Mouse (Mus musculus) stomach, postnatal 0 days (tissue): ENCODE measurements around the gene Ice1. TPM values are rescaled to one million over a fixed set of nuclear protein-coding genes. Genes with fewer than 3 reads are reported as not detected.
A peak's percentile ranks its signal among the peaks of the same experiment; 100 is the strongest.

ENCODE experiments used
- ATAC-seq: fragments of 200-750 bp; cut with Nextera tagmentation; 2 replicates; pipeline ENCODE4 v1.8.0; 2017; ENCODE audit not compliant: low FRiP score, low TSS enrichment
- DNase-seq: peaks from one replicate; pipeline ENCODE4 v3.0.0-alpha.2; 2016; ENCODE audit warnings: low spot score
- H3K27ac ChIP-seq: fragments of 300-500 bp; sonication (generic); replicated peaks from 2 replicates; pipeline ENCODE4 v1.5.1; 2014; ENCODE audit warnings: mild to moderate bottlenecking, control low read depth
- H3K27me3 ChIP-seq: fragments of 300-500 bp; sonication (generic); 2 replicates; pipeline ENCODE4 v1.6.1; 2014; ENCODE audit warnings: low read length; ENCODE audit not compliant: control insufficient read depth, insufficient read depth
- H3K36me3 ChIP-seq: fragments of 300-500 bp; sonication (generic); 2 replicates; pipeline ENCODE4 v1.6.1; 2014; ENCODE audit warnings: low read length, mixed read lengths; ENCODE audit not compliant: control insufficient read depth, insufficient read depth
- H3K4me1 ChIP-seq: fragments of 300-500 bp; sonication (generic); replicated peaks from 2 replicates; pipeline ENCODE4 v1.6.1; 2014; ENCODE audit warnings: antibody characterized with exemption; ENCODE audit not compliant: control insufficient read depth, insufficient read depth
- H3K4me2 ChIP-seq: fragments of 300-500 bp; sonication (generic); replicated peaks from 2 replicates; pipeline ENCODE4 v1.6.1; 2014; ENCODE audit warnings: low read depth, mild to moderate bottlenecking, control low read depth, moderate library complexity
- H3K4me3 ChIP-seq: fragments of 300-500 bp; sonication (generic); 2 replicates; pipeline ENCODE4 v1.5.1; 2014; ENCODE audit warnings: low read depth, low read length, control low read depth
- H3K9ac ChIP-seq: fragments of 300-500 bp; sonication (generic); 2 replicates; pipeline ENCODE4 v1.6.1; 2014; ENCODE audit warnings: mild to moderate bottlenecking, low read length, control low read depth, mixed read lengths
- H3K9me3 ChIP-seq: fragments of 300-500 bp; sonication (generic); 2 replicates; pipeline ENCODE4 v1.6.1; 2016; ENCODE audit warnings: low read length; ENCODE audit not compliant: control insufficient read depth
- CTCF ChIP-seq: IDR thresholded peaks from 2 replicates; pipeline ENCODE4 v1.5.1; 2016; ENCODE audit warnings: antibody characterized with exemption, low read depth, mild to moderate bottlenecking, moderate library complexity
- EP300 ChIP-seq: optimal IDR thresholded peaks from 2 replicates; pipeline ENCODE3; 2016; ENCODE audit warnings: antibody characterized with exemption
- WGBS: fragments of 180-500 bp; shearing (Covaris S2); extraction: QIAGEN DNeasy Blood & Tissue Kit; methylation state at CpG from one replicate; pipeline ENCODE4 v1.1.7; 2014; 5-methylcytosine and 5-hydroxymethylcytosine counted together
- polyA plus RNA-seq: library from polyadenylated mRNA; unstranded; fragments of >200 nt; fragmentation: Nextera tagmentation; extraction: Ambion mirVana; gene quantifications from 2 replicates; pipeline ENCODE4 v1.2.1, GENCODE M21; 2015

The Ice1 gene
- polyA plus RNA-seq, 1 experiment from 2014 or later: 6.0 TPM

DNA sequence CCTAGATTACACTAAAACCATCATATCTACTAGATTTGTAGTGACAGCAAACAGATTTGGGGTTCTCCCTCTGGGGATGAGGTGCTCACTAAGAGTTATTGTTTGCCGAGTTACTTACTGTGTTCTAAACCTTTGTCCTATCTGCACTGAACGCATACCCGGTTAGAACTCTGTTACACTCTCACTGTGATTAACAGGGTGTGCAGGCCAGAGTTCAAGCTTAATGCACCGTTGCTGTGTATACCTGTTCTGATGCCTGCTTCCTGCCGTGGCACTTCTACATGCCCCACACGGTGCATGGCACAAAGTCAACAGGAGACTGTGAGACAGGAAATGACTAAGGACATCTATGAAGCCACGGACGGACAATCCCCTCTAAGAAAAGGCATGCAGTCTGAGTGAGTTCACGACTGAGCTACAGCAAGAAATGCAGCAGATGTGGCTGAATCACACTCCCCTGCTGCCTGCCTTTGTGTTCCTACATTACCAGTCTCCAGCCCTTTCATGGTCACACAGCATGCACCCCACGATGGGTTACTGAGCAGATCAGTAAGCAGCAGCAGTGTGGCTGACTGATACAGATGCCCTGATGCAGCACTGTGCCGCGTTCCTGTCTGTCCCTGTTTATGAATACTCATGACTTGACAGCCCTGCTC lies 37.3 kb downstream of the Ice1 start:
- H3K4me2 ChIP-seq: no peak overlapping the region
- no peaks in the 10 kb centered on the region for H3K4me1 ChIP-seq
- H3K4me3 ChIP-seq: no peak overlapping the region
- no peak overlapping the region for H3K9ac ChIP-seq
- H3K27me3 ChIP-seq: no peaks in the 10 kb centered on the region
- TF ChIP-seq EP300 (no peak), CTCF (no peak)
- WGBS: 81% methylated on average over 12 of the region's 12 CpGs
- DNase-seq (no peak), ATAC-seq (no peak)
- H3K27ac ChIP-seq: no peak overlapping the region
- H3K9me3 ChIP-seq: no peaks in the 10 kb centered on the region
- peaks cover 21% of the 10 kb centered on the region for H3K36me3 ChIP-seq

DNA sequence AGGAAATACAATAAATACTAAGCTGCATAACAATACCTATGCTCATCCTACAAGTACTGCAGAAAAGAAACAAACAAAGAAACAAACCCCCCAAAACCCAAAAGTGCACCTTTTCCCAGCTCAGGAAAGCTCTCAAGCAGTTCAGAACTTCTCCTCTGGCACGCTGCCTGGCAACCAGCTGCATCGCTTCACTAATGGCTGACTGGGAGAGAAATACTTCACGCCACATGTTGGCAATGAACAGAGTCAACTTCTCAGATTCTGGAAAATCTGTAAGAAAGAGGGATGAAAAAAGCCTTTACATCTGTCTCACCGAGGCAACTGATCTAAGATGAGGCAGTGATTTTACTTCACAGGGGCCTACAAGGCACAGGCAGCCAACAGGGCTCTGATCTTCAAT lies 38.5 kb downstream of the Ice1 start:
- H3K36me3 ChIP-seq: peaks cover 24% of the 10 kb centered on the region
- H3K9ac ChIP-seq: no peak overlapping the region
- H3K9me3 ChIP-seq: no peaks in the 10 kb centered on the region
- H3K4me1 ChIP-seq: no peaks in the 10 kb centered on the region
- H3K27ac ChIP-seq: no peak overlapping the region
- no peaks in the 10 kb centered on the region for H3K27me3 ChIP-seq
- no peak overlapping the region for H3K4me2 ChIP-seq
- no peak for ATAC-seq
- WGBS: 58% methylated on average over 4 of the region's 4 CpGs
- H3K4me3 ChIP-seq: no peak overlapping the region
- TF ChIP-seq EP300 (no peak), CTCF (no peak)
- no peak for DNase-seq

DNA sequence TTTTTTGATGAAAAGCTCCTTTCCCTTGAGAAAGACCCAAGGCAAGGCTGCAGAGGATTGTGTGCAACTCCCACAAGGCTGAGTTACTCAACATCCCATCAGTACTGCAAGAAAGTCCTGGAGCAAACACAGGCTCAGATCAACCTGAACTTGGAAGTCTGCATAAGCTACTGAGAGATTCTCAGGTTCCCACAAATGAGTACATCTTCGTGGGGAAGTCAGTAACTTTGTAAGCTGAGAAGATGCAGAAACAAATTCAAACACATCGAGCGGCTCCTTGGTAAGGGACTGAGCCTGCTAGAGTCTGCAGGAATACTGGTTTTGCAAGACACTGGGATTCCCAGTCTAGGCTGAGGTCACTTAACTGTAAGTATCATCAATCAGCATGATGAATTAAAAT lies 40.5 kb downstream of the Ice1 start:
- no peak overlapping the region for H3K27ac ChIP-seq
- H3K9ac ChIP-seq: no peak overlapping the region
- H3K4me3 ChIP-seq: no peak overlapping the region
- H3K36me3 ChIP-seq: peaks cover 23% of the 10 kb centered on the region
- DNase-seq (no peak), ATAC-seq (no peak)
- no peak overlapping the region for H3K4me2 ChIP-seq
- TF ChIP-seq CTCF (no peak), EP300 (no peak)
- no peaks in the 10 kb centered on the region for H3K27me3 ChIP-seq
- H3K9me3 ChIP-seq: no peaks in the 10 kb centered on the region
- no peaks in the 10 kb centered on the region for H3K4me1 ChIP-seq
- 86% methylated on average over 3 of the region's 3 CpGs for WGBS

DNA sequence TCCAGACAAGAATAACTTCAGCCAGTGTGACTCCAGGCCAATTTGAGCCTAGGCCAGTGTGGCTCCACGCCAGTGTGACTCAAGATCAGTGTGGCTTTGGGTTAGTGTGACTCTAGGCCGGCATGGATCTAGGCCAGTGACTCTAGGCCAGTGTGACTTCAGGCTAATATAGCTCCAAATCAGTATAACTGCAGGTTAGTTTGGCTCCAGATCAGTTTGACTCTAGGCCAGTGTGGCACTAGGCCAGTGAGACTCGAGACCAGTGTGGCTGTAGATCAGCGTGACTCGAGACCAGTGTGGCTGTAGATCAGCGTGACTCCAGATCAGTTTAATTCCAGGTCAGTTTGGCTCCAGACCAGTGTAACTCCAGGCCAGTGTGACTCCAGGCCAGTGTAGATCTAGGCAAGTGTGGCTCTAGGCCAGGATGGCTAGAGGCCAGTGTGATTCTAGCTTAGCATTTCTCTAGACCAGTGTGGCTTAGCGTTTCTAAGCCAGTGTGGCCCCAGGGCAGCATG lies 47.1 kb downstream of the Ice1 start:
- DNase-seq (no peak), ATAC-seq (peak; percentile 35; the same call in 1 of the 2 replicates)
- Histone ChIP-seq H3K4me1 (no peaks in the 10 kb centered on the region), H3K4me3 (no peak overlapping the region), H3K4me2 (no peak overlapping the region), H3K36me3 (peaks cover 26% of the 10 kb centered on the region), H3K9me3 (no peaks in the 10 kb centered on the region), H3K9ac (no peak overlapping the region), H3K27ac (no peak overlapping the region), H3K27me3 (no peaks in the 10 kb centered on the region)
- WGBS: 76% methylated on average over 7 of the region's 7 CpGs
- no peak for TF ChIP-seq CTCF
- TF ChIP-seq EP300: no peak

DNA sequence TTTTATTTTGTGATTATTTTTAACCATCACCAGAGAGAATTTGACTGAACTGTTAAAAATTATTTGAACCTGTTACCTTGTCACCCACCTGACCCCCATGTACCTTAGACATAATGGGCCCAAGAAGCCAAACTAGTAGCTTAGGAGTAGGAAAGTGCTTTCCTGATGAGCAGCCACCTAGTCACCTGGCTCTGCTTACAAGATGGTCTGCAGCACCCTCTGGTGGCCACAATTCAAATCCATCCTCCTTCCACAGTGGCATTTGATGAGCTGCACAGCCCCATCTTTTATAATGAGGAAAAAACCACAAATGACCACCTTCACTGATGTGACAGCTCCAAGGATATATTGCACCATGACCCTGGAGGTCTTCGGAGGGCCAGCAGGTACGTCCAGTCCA lies 50.5 kb downstream of the Ice1 start:
- H3K27ac ChIP-seq: no peak overlapping the region
- no peak overlapping the region for H3K9ac ChIP-seq
- no peaks in the 10 kb centered on the region for H3K9me3 ChIP-seq
- no peaks in the 10 kb centered on the region for H3K4me1 ChIP-seq
- H3K4me2 ChIP-seq: no peak overlapping the region
- peaks cover 9% of the 10 kb centered on the region for H3K36me3 ChIP-seq
- H3K4me3 ChIP-seq: no peak overlapping the region
- peak; percentile 83 for TF ChIP-seq CTCF
- no peak for TF ChIP-seq EP300
- WGBS: 72% methylated on average over 2 of the region's 2 CpGs
- DNase-seq (peak; percentile 63), ATAC-seq (no peak)
- no peaks in the 10 kb centered on the region for H3K27me3 ChIP-seq

DNA sequence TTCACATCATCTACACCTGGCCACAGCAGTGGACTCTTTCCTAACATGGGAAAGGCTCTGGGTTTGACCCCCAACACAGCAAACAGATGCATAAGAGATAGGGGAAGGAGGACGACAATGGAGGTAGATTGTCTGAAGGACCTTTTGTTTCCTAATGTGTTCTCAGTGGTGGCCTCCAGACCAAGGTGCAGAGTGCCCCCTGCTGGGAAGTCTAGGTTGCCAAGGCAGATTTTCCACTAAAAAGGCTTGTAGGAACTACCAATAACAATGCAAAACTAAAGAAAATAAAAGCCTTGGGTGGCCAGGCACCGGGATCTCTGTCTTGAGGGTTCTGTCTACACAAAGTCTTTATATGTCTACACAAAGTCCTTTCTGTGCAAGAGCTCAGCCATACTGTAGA lies 54.9 kb downstream of the Ice1 start:
- Histone ChIP-seq H3K4me1 (no peaks in the 10 kb centered on the region), H3K4me2 (no peak overlapping the region), H3K4me3 (no peak overlapping the region), H3K36me3 (peaks cover 3% of the 10 kb centered on the region; the same call in 1 of the 2 replicates), H3K27ac (no peak overlapping the region), H3K27me3 (no peaks in the 10 kb centered on the region), H3K9me3 (no peaks in the 10 kb centered on the region), H3K9ac (no peak overlapping the region)
- TF ChIP-seq EP300: no peak
- peak; percentile 68 for TF ChIP-seq CTCF
- WGBS: 23% methylated on average over 2 of the region's 2 CpGs
- DNase-seq (peak; percentile 37), ATAC-seq (no peak)
